Mouse (Mus musculus) kidney, postnatal 0 days (tissue): Measurements from ENCODE around the gene Apobec3. TPM values are rescaled to one million over a fixed set of nuclear protein-coding genes. Genes with fewer than 3 reads are reported as not detected.
"Not testable (repeated sequence)": the region's sequence is repeated elsewhere in the genome, so short reads cannot be mapped to it uniquely, and the experiment has no call there.

Source experiments
- ATAC-seq: fragments of 200-750 bp; cut with Nextera tagmentation; replicated peaks from 2 replicates; pipeline ENCODE4 v1.8.0; 2017; ENCODE audit warnings: low read depth, moderate number of reproducible peaks, moderate TSS enrichment, moderate library complexity; ENCODE audit not compliant: low FRiP score
- DNase-seq: peaks from one replicate; pipeline ENCODE4 v3.0.0-alpha.2; 2016; ENCODE audit warnings: low spot score
- H3K27ac ChIP-seq: fragments of 300-500 bp; sonication (generic); 2 replicates; pipeline ENCODE4 v1.5.1; 2014; ENCODE audit warnings: mild to moderate bottlenecking
- H3K27me3 ChIP-seq: fragments of 300-500 bp; sonication (generic); 2 replicates; pipeline ENCODE4 v1.6.1; 2014; ENCODE audit warnings: low read length, mixed read lengths; ENCODE audit not compliant: insufficient read depth
- H3K36me3 ChIP-seq: fragments of 300-500 bp; sonication (generic); 2 replicates; pipeline ENCODE4 v1.6.1; 2014; ENCODE audit warnings: low read length, mixed read lengths; ENCODE audit not compliant: insufficient read depth
- H3K4me1 ChIP-seq: fragments of 300-500 bp; sonication (generic); replicated peaks from 2 replicates; pipeline ENCODE4 v1.6.1; 2014; ENCODE audit warnings: antibody characterized with exemption, low read length, mixed read lengths; ENCODE audit not compliant: insufficient read depth
- H3K4me2 ChIP-seq: fragments of 300-500 bp; sonication (generic); 2 replicates; pipeline ENCODE4 v1.6.1; 2014; ENCODE audit warnings: mild to moderate bottlenecking, low read length, moderate library complexity, mixed read lengths
- H3K4me3 ChIP-seq: fragments of 300-500 bp; sonication (generic); replicated peaks from 2 replicates; pipeline ENCODE4 v1.5.1; 2014; ENCODE audit warnings: low read depth, low read length
- H3K9ac ChIP-seq: fragments of 300-500 bp; sonication (generic); 2 replicates; pipeline ENCODE4 v1.6.1; 2014; ENCODE audit warnings: low read depth, low read length
- H3K9me3 ChIP-seq: fragments of 300-500 bp; sonication (generic); replicated peaks from 2 replicates; pipeline ENCODE4 v1.6.1; 2016; ENCODE audit warnings: low read length, inconsistent platforms, mixed read lengths
- CTCF ChIP-seq: IDR thresholded peaks from 2 replicates; pipeline ENCODE4 v1.5.1; 2016; ENCODE audit warnings: antibody characterized with exemption, low read depth, mild to moderate bottlenecking, moderate library complexity
- WGBS: fragments of 180-500 bp; shearing (Covaris S2); extraction: QIAGEN DNeasy Blood & Tissue Kit; methylation state at CpG from one replicate; pipeline ENCODE4 v1.1.7; 2014; 5-methylcytosine and 5-hydroxymethylcytosine counted together
- polyA plus RNA-seq: library from polyadenylated mRNA; unstranded; fragments of >200 nt; fragmentation: Nextera tagmentation; extraction: Ambion mirVana; gene quantifications from 2 replicates; pipeline ENCODE4 v1.2.1, GENCODE M21; 2015

The Apobec3 gene
- polyA plus RNA-seq, 1 experiment from 2014 or later = 26.1 TPM

- H3K27ac ChIP-seq = no peak overlapping the region
- no peak overlapping the region for H3K4me2 ChIP-seq
- H3K27me3 ChIP-seq = no peaks in the 10 kb centered on the region
- DNase-seq (no peak), ATAC-seq (no peak)
- no peak overlapping the region for H3K4me3 ChIP-seq
- no peaks in the 10 kb centered on the region for H3K9me3 ChIP-seq
- no peaks in the 10 kb centered on the region for H3K36me3 ChIP-seq
- WGBS = 50% methylated on average over 14 of the region's 14 CpGs
- TF ChIP-seq CTCF = no peak
- no peaks in the 10 kb centered on the region for H3K4me1 ChIP-seq
- no peak overlapping the region for H3K9ac ChIP-seq
Observed at GRCm38 (mm10) chr15:79906855-79907254, 15.4 kb downstream of the Apobec3 start.

GRCm38 (mm10) chr15:79909006-79909405, 17.5 kb downstream of the Apobec3 start:
- H3K9me3 ChIP-seq, H3K4me2 ChIP-seq, H3K36me3 ChIP-seq, H3K4me1 ChIP-seq, DNase-seq, H3K27me3 ChIP-seq, H3K27ac ChIP-seq, H3K9ac ChIP-seq, ATAC-seq, H3K4me3 ChIP-seq: not testable (repeated sequence)
- WGBS = 88% methylated on average over 3 of the region's 3 CpGs

- 81% methylated on average over 1 of the region's 1 CpGs for WGBS
- not testable (repeated sequence) for H3K27ac ChIP-seq, ATAC-seq, H3K27me3 ChIP-seq, H3K9me3 ChIP-seq, H3K9ac ChIP-seq, H3K4me3 ChIP-seq, DNase-seq, H3K36me3 ChIP-seq, H3K4me1 ChIP-seq, H3K4me2 ChIP-seq
- TF ChIP-seq CTCF = peak; percentile 50
Observed at GRCm38 (mm10) chr15:79910812-79911211, 19.4 kb downstream of the Apobec3 start.

- TF ChIP-seq CTCF = no peak
- no peak overlapping the region for H3K27ac ChIP-seq
- H3K4me2 ChIP-seq = no peak overlapping the region
- WGBS = 84% methylated on average over 8 of the region's 8 CpGs
- no peaks in the 10 kb centered on the region for H3K4me1 ChIP-seq
- H3K9me3 ChIP-seq = no peaks in the 10 kb centered on the region
- DNase-seq = no peak
- H3K36me3 ChIP-seq = no peaks in the 10 kb centered on the region
- ATAC-seq = no peak
- H3K27me3 ChIP-seq = no peaks in the 10 kb centered on the region
- H3K9ac ChIP-seq = no peak overlapping the region
- H3K4me3 ChIP-seq = no peak overlapping the region
Observed at GRCm38 (mm10) chr15:79911339-79911738, 19.9 kb downstream of the Apobec3 start.

GRCm38 (mm10) chr15:79913761-79914346, 22.4 kb downstream of the Apobec3 start:
- ATAC-seq = no peak
- 85% methylated on average over 6 of the region's 6 CpGs for WGBS
- H3K4me3 ChIP-seq = no peak overlapping the region
- H3K9me3 ChIP-seq = no peaks in the 10 kb centered on the region
- no peak overlapping the region for H3K4me2 ChIP-seq
- no peaks in the 10 kb centered on the region for H3K4me1 ChIP-seq
- H3K36me3 ChIP-seq = no peaks in the 10 kb centered on the region
- no peak for TF ChIP-seq CTCF
- no peaks in the 10 kb centered on the region for H3K27me3 ChIP-seq
- H3K27ac ChIP-seq = no peak overlapping the region
- DNase-seq = no peak
- H3K9ac ChIP-seq = no peak overlapping the region

GRCm38 (mm10) chr15:79914357-79914756, 22.9 kb downstream of the Apobec3 start:
- no peak for ATAC-seq
- WGBS = 76% methylated on average over 3 of the region's 3 CpGs
- peak; percentile 56 for TF ChIP-seq CTCF
- Histone ChIP-seq H3K4me2 (no peak overlapping the region), H3K27me3 (no peaks in the 10 kb centered on the region), H3K4me1 (no peaks in the 10 kb centered on the region), H3K27ac (no peak overlapping the region), H3K9me3 (no peaks in the 10 kb centered on the region), H3K9ac (no peak overlapping the region), H3K36me3 (no peaks in the 10 kb centered on the region), H3K4me3 (no peak overlapping the region)
- DNase-seq = no peak

GRCm38 (mm10) chr15:79916150-79916549, 24.7 kb downstream of the Apobec3 start:
- Histone ChIP-seq H3K9ac (no peak overlapping the region), H3K9me3 (no peaks in the 10 kb centered on the region), H3K27ac (no peak overlapping the region), H3K4me3 (no peak overlapping the region), H3K4me2 (no peak overlapping the region), H3K4me1 (no peaks in the 10 kb centered on the region), H3K36me3 (no peaks in the 10 kb centered on the region), H3K27me3 (no peaks in the 10 kb centered on the region)
- DNase-seq = no peak
- no peak for TF ChIP-seq CTCF
- ATAC-seq = no peak
- 84% methylated on average over 5 of the region's 5 CpGs for WGBS
